Mouse (Mus musculus) neural tube, embryonic 14.5 days (tissue): ENCODE data around the gene Nol4l. TPM values are rescaled to one million over a fixed set of nuclear protein-coding genes. Genes with fewer than 3 reads are reported as not detected.

Experiments
- ATAC-seq: fragments of 200-750 bp; cut with Nextera tagmentation; 2 replicates; pipeline ENCODE4 v1.8.0; 2017; ENCODE audit warnings: low read depth, mild to moderate bottlenecking, moderate TSS enrichment, moderate library complexity
- H3K27ac ChIP-seq: fragments of 300-500 bp; sonication (generic); 2 replicates; pipeline ENCODE4 v1.5.1; 2014; ENCODE audit warnings: low read depth, mild to moderate bottlenecking, control low read depth, low read length, moderate library complexity, mixed read lengths
- H3K27me3 ChIP-seq: fragments of 300-500 bp; sonication (generic); 2 replicates; pipeline ENCODE4 v1.6.1; 2014; ENCODE audit warnings: low read length; ENCODE audit not compliant: control insufficient read depth, insufficient read depth
- H3K36me3 ChIP-seq: fragments of 300-500 bp; sonication (generic); 2 replicates; pipeline ENCODE4 v1.6.1; 2014; ENCODE audit warnings: low read length, mixed read lengths; ENCODE audit not compliant: control insufficient read depth, insufficient read depth
- H3K4me1 ChIP-seq: fragments of 300-500 bp; sonication (generic); 2 replicates; pipeline ENCODE4 v1.6.1; 2014; ENCODE audit warnings: low read length; ENCODE audit not compliant: control insufficient read depth, insufficient read depth
- H3K4me2 ChIP-seq: fragments of 300-500 bp; sonication (generic); 2 replicates; pipeline ENCODE4 v1.6.1; 2014; ENCODE audit warnings: mild to moderate bottlenecking, low read depth, low read length, control low read depth
- H3K4me3 ChIP-seq: fragments of 300-500 bp; sonication (generic); 2 replicates; pipeline ENCODE4 v1.5.1; 2014; ENCODE audit warnings: low read depth, low read length, control low read depth, mixed read lengths
- H3K9ac ChIP-seq: fragments of 300-500 bp; sonication (generic); replicated peaks from 2 replicates; pipeline ENCODE4 v1.6.1; 2014; ENCODE audit warnings: low read depth, mild to moderate bottlenecking, control low read depth, low read length, mixed read lengths
- H3K9me3 ChIP-seq: fragments of 300-500 bp; sonication (generic); 2 replicates; pipeline ENCODE4 v1.6.1; 2016; ENCODE audit warnings: low read length; ENCODE audit not compliant: control insufficient read depth
- WGBS: fragments of 180-500 bp; shearing (Covaris S2); extraction: QIAGEN DNeasy Blood & Tissue Kit; methylation state at CpG from one replicate; pipeline ENCODE4 v1.1.7; 2014; 5-methylcytosine and 5-hydroxymethylcytosine counted together
- polyA plus RNA-seq: library from polyadenylated mRNA; unstranded; fragments of >200 nt; fragmentation: Nextera tagmentation; extraction: Ambion mirVana; gene quantifications from 2 replicates; pipeline ENCODE4 v1.2.1, GENCODE M21; 2014

Gene Nol4l
- polyA plus RNA-seq, 1 experiment from 2014 or later = 44.4 TPM

- 9% methylated on average over 9 of the region's 9 CpGs for WGBS
Observed at GRCm38 (mm10) chr2:153425998-153426670, 103.6 kb downstream of the Nol4l start.

GRCm38 (mm10) chr2:153425124-153425844 is 104.5 kb downstream of the Nol4l start:
- no peak for ATAC-seq
- Histone ChIP-seq H3K4me1 (peaks cover 30% of the 10 kb centered on the region), H3K36me3 (peaks cover 12% of the 10 kb centered on the region), H3K4me2 (no peak overlapping the region), H3K9me3 (no peaks in the 10 kb centered on the region), H3K27ac (peak overlapping the region; percentile 63), H3K27me3 (no peaks in the 10 kb centered on the region), H3K9ac (no peak overlapping the region), H3K4me3 (no peak overlapping the region)
- WGBS = 75% methylated on average over 4 of the region's 4 CpGs

More at GRCm38 (mm10) chr2:153425998-153426670, 103.6 kb downstream of the Nol4l start:
- Histone ChIP-seq H3K4me2 (no peak overlapping the region), H3K27ac (peak overlapping the region; percentile 62), H3K36me3 (peaks cover 15% of the 10 kb centered on the region), H3K9ac (0 out of 2 replicates have a peak overlapping the region, but pooled peaks have one; percentile 7), H3K9me3 (no peaks in the 10 kb centered on the region), H3K4me3 (no peak overlapping the region), H3K27me3 (no peaks in the 10 kb centered on the region), H3K4me1 (peaks cover 30% of the 10 kb centered on the region)
- ATAC-seq = peak; percentile 80; the same call in 1 of the 2 replicates

- ATAC-seq = no peak
- H3K4me1 ChIP-seq = peaks cover 30% of the 10 kb centered on the region; the same call in 1 of the 2 replicates
- H3K36me3 ChIP-seq = peaks cover 13% of the 10 kb centered on the region
- H3K9me3 ChIP-seq = no peaks in the 10 kb centered on the region
- H3K27me3 ChIP-seq = no peaks in the 10 kb centered on the region
- no peak overlapping the region for H3K9ac ChIP-seq
- WGBS = 85% methylated on average over 8 of the region's 8 CpGs
- no peak overlapping the region for H3K4me3 ChIP-seq
- no peak overlapping the region for H3K27ac ChIP-seq
- no peak overlapping the region for H3K4me2 ChIP-seq
Observed at GRCm38 (mm10) chr2:153424557-153424956, 105.2 kb downstream of the Nol4l start.

GRCm38 (mm10) chr2:153423113-153423512 is 106.7 kb downstream of the Nol4l start:
- ATAC-seq = no peak
- Histone ChIP-seq H3K9ac (no peak overlapping the region), H3K4me3 (no peak overlapping the region), H3K4me2 (no peak overlapping the region), H3K4me1 (peaks cover 26% of the 10 kb centered on the region; the same call in 1 of the 2 replicates), H3K27ac (no peak overlapping the region), H3K27me3 (no peaks in the 10 kb centered on the region), H3K9me3 (no peaks in the 10 kb centered on the region), H3K36me3 (peaks cover 23% of the 10 kb centered on the region)
- WGBS = 80% methylated on average over 3 of the region's 3 CpGs

GRCm38 (mm10) chr2:153422051-153422450 is 107.7 kb downstream of the Nol4l start:
- WGBS = 21% methylated on average over 5 of the region's 5 CpGs
- no peak for ATAC-seq
- peaks cover 34% of the 10 kb centered on the region for H3K36me3 ChIP-seq
- no peak overlapping the region for H3K9ac ChIP-seq
- peaks cover 21% of the 10 kb centered on the region; the same call in 1 of the 2 replicates for H3K4me1 ChIP-seq
- no peak overlapping the region for H3K4me2 ChIP-seq
- H3K27me3 ChIP-seq = no peaks in the 10 kb centered on the region
- no peaks in the 10 kb centered on the region for H3K9me3 ChIP-seq
- no peak overlapping the region for H3K27ac ChIP-seq
- H3K4me3 ChIP-seq = no peak overlapping the region

- H3K4me2 ChIP-seq = no peak overlapping the region
- ATAC-seq = no peak
- H3K9me3 ChIP-seq = no peaks in the 10 kb centered on the region
- peaks cover 18% of the 10 kb centered on the region; the same call in 1 of the 2 replicates for H3K4me1 ChIP-seq
- no peaks in the 10 kb centered on the region for H3K27me3 ChIP-seq
- peaks cover 42% of the 10 kb centered on the region for H3K36me3 ChIP-seq
- no peak overlapping the region for H3K9ac ChIP-seq
- H3K27ac ChIP-seq = no peak overlapping the region
- no peak overlapping the region for H3K4me3 ChIP-seq
Observed at GRCm38 (mm10) chr2:153421233-153421632, 108.5 kb downstream of the Nol4l start.

- H3K36me3 ChIP-seq = peaks cover 64% of the 10 kb centered on the region
- WGBS = 93% methylated on average over 1 of the region's 1 CpGs
Observed at GRCm38 (mm10) chr2:153418381-153418780, 111.4 kb downstream of the Nol4l start.

GRCm38 (mm10) chr2:153417841-153418240 is 111.9 kb downstream of the Nol4l start:
- no peak for ATAC-seq
- Histone ChIP-seq H3K36me3 (peaks cover 68% of the 10 kb centered on the region), H3K4me3 (no peak overlapping the region), H3K9me3 (no peaks in the 10 kb centered on the region), H3K27ac (no peak overlapping the region), H3K9ac (no peak overlapping the region), H3K4me1 (0 out of 2 replicates have a peak, but pooled peaks cover 7% of the 10 kb centered on the region), H3K4me2 (no peak overlapping the region), H3K27me3 (no peaks in the 10 kb centered on the region)
- 95% methylated on average over 12 of the region's 12 CpGs for WGBS

More at GRCm38 (mm10) chr2:153418381-153418780, 111.4 kb downstream of the Nol4l start:
- Histone ChIP-seq H3K9me3 (no peaks in the 10 kb centered on the region), H3K27ac (no peak overlapping the region), H3K4me1 (0 out of 2 replicates have a peak, but pooled peaks cover 7% of the 10 kb centered on the region), H3K4me3 (no peak overlapping the region), H3K27me3 (no peaks in the 10 kb centered on the region), H3K4me2 (no peak overlapping the region), H3K9ac (no peak overlapping the region)
- no peak for ATAC-seq

GRCm38 (mm10) chr2:153414607-153415006 is 115.2 kb downstream of the Nol4l start:
- peaks cover 89% of the 10 kb centered on the region for H3K36me3 ChIP-seq
- H3K27ac ChIP-seq = no peak overlapping the region
- no peaks in the 10 kb centered on the region for H3K9me3 ChIP-seq
- H3K4me1 ChIP-seq = no peaks in the 10 kb centered on the region
- 44% methylated on average over 2 of the region's 2 CpGs for WGBS
- H3K4me2 ChIP-seq = no peak overlapping the region
- no peaks in the 10 kb centered on the region for H3K27me3 ChIP-seq
- ATAC-seq = no peak
- H3K9ac ChIP-seq = no peak overlapping the region
- no peak overlapping the region for H3K4me3 ChIP-seq
